Mouse (Mus musculus): Measurements from ENCODE around the gene Matn4. TPM values are rescaled to one million over a fixed set of nuclear protein-coding genes. Genes with fewer than 3 reads are reported as not detected.

Gene Matn4
- polyA plus RNA-seq, 1 experiment, result 0.82 TPM

DNA sequence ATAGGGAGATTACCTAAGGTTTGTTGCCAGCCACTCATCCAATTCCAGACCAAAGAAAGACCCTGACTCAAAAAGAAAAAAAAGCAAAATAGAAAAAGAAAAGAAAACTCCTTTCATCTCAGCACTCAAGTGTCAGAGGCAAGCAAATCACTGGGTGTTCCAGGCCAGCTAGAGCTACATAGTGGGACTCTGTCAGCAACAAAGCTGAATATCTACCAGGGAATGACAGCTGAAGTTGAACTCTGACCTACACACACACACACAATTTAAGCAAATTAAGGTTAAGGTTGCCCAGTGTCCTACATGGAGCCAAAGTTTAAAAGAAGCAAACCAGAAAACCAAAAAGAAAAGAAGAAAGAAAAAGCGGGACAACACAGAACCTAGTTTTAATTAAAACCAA lies 43.2 kb upstream of the Matn4 start:
- Histone ChIP-seq H3K27ac (ENCODE audit: control insufficient read depth, insufficient read depth, low read length) (no peak overlapping the region), H3K4me3 (ENCODE audit: control insufficient read depth, insufficient read depth, low read length) (no peak overlapping the region), H3K4me1 (replicated peaks; ENCODE audit: control insufficient read depth, insufficient read depth, low read length) (peaks cover 7% of the 10 kb centered on the region; the same call in 1 of the 2 replicates), H3K27me3 (ENCODE audit: control insufficient read depth, insufficient read depth, low read length) (peaks cover 6% of the 10 kb centered on the region; the same call in 1 of the 2 replicates), H3K36me3 (ENCODE audit: control insufficient read depth, insufficient read depth, low read length) (no peaks in the 10 kb centered on the region)
- TF ChIP-seq CTCF (IDR thresholded peaks at IDR 0.05; ENCODE audit: borderline replicate concordance, control insufficient read depth, extremely low read depth, insufficient read depth, low read length, poor library complexity) (no peak), POLR2A (IDR thresholded peaks at IDR 0.05; ENCODE audit: control insufficient read depth, extremely low read depth, insufficient read depth, low read length, poor library complexity) (no peak)
- DNase-seq, result no peak
- WGBS, result 88% methylated on average over 1 of the region's 1 CpGs

DNA sequence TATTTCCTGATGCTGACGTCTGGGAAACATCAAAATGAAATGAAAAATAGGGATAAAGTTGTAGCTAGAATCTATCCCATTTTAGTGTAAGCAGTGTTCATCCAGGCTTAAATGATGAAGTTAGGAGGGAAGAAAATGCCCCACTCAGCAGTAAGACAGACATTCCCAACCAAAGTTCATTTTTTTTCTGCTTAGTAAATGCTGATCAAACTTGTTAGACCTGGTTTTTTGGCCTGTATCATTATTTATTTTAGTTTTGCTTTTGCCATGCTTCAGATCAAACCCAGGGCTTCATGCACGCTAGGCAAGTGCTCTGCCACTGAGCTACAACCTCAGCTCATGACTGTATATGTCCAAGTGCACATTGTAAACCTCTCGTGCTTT lies 41.1 kb upstream of the Matn4 start:
- Histone ChIP-seq H3K36me3 (ENCODE audit: control insufficient read depth, insufficient read depth, low read length) (no peaks in the 10 kb centered on the region), H3K27ac (ENCODE audit: control insufficient read depth, insufficient read depth, low read length) (no peak overlapping the region), H3K4me3 (ENCODE audit: control insufficient read depth, insufficient read depth, low read length) (no peak overlapping the region), H3K27me3 (ENCODE audit: control insufficient read depth, insufficient read depth, low read length) (peaks cover 6% of the 10 kb centered on the region; the same call in 1 of the 2 replicates), H3K4me1 (replicated peaks; ENCODE audit: control insufficient read depth, insufficient read depth, low read length) (peaks cover 18% of the 10 kb centered on the region)
- whole genome bisulfite sequencing, result 82% methylated on average over 3 of the region's 3 CpGs
- no peak for DNase-seq
- no peak for TF ChIP-seq POLR2A (IDR thresholded peaks at IDR 0.05; ENCODE audit: control insufficient read depth, extremely low read depth, insufficient read depth, low read length, poor library complexity)
- TF ChIP-seq CTCF (IDR thresholded peaks at IDR 0.05; ENCODE audit: borderline replicate concordance, control insufficient read depth, extremely low read depth, insufficient read depth, low read length, poor library complexity), result no peak

DNA sequence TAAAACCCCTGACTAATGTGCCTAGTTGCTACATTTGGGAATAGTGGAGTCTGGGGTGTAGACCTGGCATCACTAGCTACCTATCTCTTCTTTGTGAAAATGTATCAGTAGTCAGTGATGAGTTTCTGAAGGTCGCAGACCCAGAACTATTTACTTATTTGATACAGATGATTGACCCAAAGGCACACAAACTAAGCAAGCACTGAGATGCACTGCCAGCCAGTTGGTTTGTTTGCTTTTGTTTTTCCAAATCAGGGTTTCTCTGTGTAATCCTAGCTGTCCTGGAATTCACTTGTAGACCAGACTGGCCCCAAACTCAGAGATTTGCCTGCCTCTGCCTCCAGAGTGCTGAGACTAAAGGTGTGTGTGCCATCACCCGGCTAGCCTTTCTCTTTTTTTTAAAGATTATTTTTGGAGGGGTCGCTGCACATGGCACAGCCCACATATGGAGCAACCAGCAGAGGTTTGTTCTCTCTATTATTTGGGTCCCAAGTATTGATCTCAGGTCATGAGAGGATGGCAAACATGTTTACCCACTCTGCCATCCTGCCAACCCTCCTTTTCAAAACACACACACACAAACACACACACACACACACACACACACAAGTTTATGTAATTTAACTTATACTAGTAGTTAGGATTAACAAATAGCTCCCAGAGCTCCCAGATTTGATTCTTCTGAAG lies 40.6 kb upstream of the Matn4 start:
- Histone ChIP-seq H3K36me3 (ENCODE audit: control insufficient read depth, insufficient read depth, low read length) (no peaks in the 10 kb centered on the region), H3K4me3 (ENCODE audit: control insufficient read depth, insufficient read depth, low read length) (no peak overlapping the region), H3K4me1 (replicated peaks; ENCODE audit: control insufficient read depth, insufficient read depth, low read length) (peaks cover 23% of the 10 kb centered on the region), H3K27me3 (ENCODE audit: control insufficient read depth, insufficient read depth, low read length) (peaks cover 6% of the 10 kb centered on the region; the same call in 1 of the 2 replicates), H3K27ac (ENCODE audit: control insufficient read depth, insufficient read depth, low read length) (no peak overlapping the region)
- DNase-seq, result no peak
- TF ChIP-seq CTCF (IDR thresholded peaks at IDR 0.05; ENCODE audit: borderline replicate concordance, control insufficient read depth, extremely low read depth, insufficient read depth, low read length, poor library complexity) (no peak), POLR2A (IDR thresholded peaks at IDR 0.05; ENCODE audit: control insufficient read depth, extremely low read depth, insufficient read depth, low read length, poor library complexity) (no peak)
- 89% methylated on average over 3 of the region's 3 CpGs for WGBS

DNA sequence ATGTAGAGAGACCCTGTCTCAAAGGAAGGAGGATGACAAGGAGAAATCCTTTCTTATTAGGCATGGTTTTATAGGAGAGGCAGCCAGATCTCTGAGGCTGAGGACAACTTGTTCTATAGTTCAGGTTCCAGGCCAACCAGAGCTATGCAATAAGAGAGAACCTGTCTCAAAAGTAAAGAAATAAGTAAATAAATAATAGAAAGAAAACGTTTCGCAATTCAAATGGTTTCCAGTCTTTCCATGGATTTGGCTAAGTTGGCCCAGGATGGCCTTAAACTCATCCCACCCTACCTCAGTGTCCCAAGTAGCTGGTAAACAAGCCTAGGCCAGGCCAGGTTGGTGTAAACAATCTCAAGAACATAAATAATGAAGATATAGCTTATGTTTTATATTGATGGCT lies 39.7 kb upstream of the Matn4 start:
- no peak overlapping the region for H3K27ac ChIP-seq (ENCODE audit: control insufficient read depth, insufficient read depth, low read length)
- DNase-seq, result no peak
- 92% methylated on average over 2 of the region's 2 CpGs for WGBS
- TF ChIP-seq CTCF (IDR thresholded peaks at IDR 0.05; ENCODE audit: borderline replicate concordance, control insufficient read depth, extremely low read depth, insufficient read depth, low read length, poor library complexity) (no peak), POLR2A (IDR thresholded peaks at IDR 0.05; ENCODE audit: control insufficient read depth, extremely low read depth, insufficient read depth, low read length, poor library complexity) (no peak)
- peaks cover 31% of the 10 kb centered on the region for H3K4me1 ChIP-seq (replicated peaks; ENCODE audit: control insufficient read depth, insufficient read depth, low read length)
- no peaks in the 10 kb centered on the region for H3K36me3 ChIP-seq (ENCODE audit: control insufficient read depth, insufficient read depth, low read length)
- peaks cover 6% of the 10 kb centered on the region; the same call in 1 of the 2 replicates for H3K27me3 ChIP-seq (ENCODE audit: control insufficient read depth, insufficient read depth, low read length)
- H3K4me3 ChIP-seq (ENCODE audit: control insufficient read depth, insufficient read depth, low read length), result no peak overlapping the region

DNA sequence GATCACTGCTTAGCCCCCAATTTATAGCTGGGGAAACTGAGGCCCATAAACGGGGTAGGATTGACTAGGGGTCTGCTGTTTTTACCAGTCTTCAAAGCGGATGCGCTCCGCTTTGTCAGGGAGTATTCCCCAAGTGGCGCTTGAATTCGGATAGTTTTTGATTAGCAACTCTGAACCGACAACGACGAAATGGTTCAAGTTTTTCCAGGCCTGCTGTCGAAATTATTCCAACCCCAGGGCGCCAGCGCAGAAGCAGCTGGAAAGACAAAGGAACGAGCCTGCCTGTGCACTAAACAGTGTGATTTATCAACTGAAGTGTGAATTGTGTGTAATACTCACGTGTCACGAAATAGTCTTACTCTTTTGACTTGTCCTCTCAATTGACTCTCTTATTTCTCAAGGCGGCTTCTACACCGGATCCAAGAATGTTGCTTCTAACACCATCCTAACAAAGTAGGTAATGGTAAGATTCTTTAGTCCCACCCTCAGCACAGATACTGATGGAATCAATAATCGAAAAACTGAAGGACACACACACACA lies 38.6 kb upstream of the Matn4 start, which contains the start of gene Sdc4:
Gene Sdc4, minus strand, starts transcription at position 428 of the 541 bp plus-strand sequence.
- peak within 1 kb of the TSS; percentile 54 for H3K4me3 ChIP-seq (ENCODE audit: control insufficient read depth, insufficient read depth, low read length)
- WGBS, result 30% methylated on average over 18 of the region's 18 CpGs
- no peaks in the 10 kb centered on the region for H3K36me3 ChIP-seq (ENCODE audit: control insufficient read depth, insufficient read depth, low read length)
- H3K4me1 ChIP-seq (replicated peaks; ENCODE audit: control insufficient read depth, insufficient read depth, low read length), result peaks cover 31% of the 10 kb centered on the region
- DNase-seq, result no peak
- peaks cover 6% of the 10 kb centered on the region; the same call in 1 of the 2 replicates for H3K27me3 ChIP-seq (ENCODE audit: control insufficient read depth, insufficient read depth, low read length)
- no peak for TF ChIP-seq CTCF (IDR thresholded peaks at IDR 0.05; ENCODE audit: borderline replicate concordance, control insufficient read depth, extremely low read depth, insufficient read depth, low read length, poor library complexity)
- TF ChIP-seq POLR2A (IDR thresholded peaks at IDR 0.05; ENCODE audit: control insufficient read depth, extremely low read depth, insufficient read depth, low read length, poor library complexity), result no peak
- no peak within 1 kb of the TSS for H3K27ac ChIP-seq (ENCODE audit: control insufficient read depth, insufficient read depth, low read length)

DNA sequence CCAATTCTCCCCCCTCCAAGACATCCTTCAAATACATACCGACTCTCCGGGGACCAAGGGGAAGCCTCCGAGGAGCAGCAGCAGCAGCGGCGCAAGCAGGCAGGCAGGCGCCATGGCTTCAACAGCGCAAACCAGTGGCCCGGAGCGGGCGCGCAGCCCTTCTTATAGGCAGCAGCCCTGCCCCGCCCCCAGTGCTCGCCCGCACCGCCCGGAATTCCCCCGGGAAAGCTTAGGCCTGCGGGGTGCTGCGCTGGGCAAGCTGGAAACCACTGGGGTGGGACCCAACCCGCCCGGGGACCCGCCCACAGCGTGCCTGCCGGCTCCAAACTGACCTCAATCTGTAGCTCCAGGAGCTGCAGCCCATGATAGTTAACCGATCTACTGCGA lies 38.1 kb upstream of the Matn4 start:
- peak; percentile 54 for DNase-seq
- TF ChIP-seq POLR2A (IDR thresholded peaks at IDR 0.05; ENCODE audit: control insufficient read depth, extremely low read depth, insufficient read depth, low read length, poor library complexity) (0 out of 2 replicates have a peak, but pooled peaks have one; percentile 32), CTCF (IDR thresholded peaks at IDR 0.05; ENCODE audit: borderline replicate concordance, control insufficient read depth, extremely low read depth, insufficient read depth, low read length, poor library complexity) (no peak)
- peaks cover 31% of the 10 kb centered on the region for H3K4me1 ChIP-seq (replicated peaks; ENCODE audit: control insufficient read depth, insufficient read depth, low read length)

More for the DNA sequence above, 38.1 kb upstream of the Matn4 start:
- WGBS, result under 1% methylated on average over 26 of the region's 26 CpGs
- Histone ChIP-seq H3K27me3 (ENCODE audit: control insufficient read depth, insufficient read depth, low read length) (peaks cover 6% of the 10 kb centered on the region; the same call in 1 of the 2 replicates), H3K36me3 (ENCODE audit: control insufficient read depth, insufficient read depth, low read length) (no peaks in the 10 kb centered on the region), H3K27ac (ENCODE audit: control insufficient read depth, insufficient read depth, low read length) (no peak overlapping the region), H3K4me3 (ENCODE audit: control insufficient read depth, insufficient read depth, low read length) (peak overlapping the region; percentile 54)
